Mouse (Mus musculus) brain, embryonic 14.5 days (tissue): ENCODE measurements around the gene Macrod2.

Source experiments
- CTCF ChIP-seq: fragments of 200-500 bp; IDR thresholded peaks from 2 replicates; pipeline ENCODE4 v1.5.1; 2012; ENCODE audit warnings: inconsistent platforms, mild to moderate bottlenecking, moderate library complexity, borderline replicate concordance; ENCODE audit not compliant: insufficient read depth, insufficient read length; ENCODE audit errors: extremely low read depth
- POLR2A ChIP-seq: fragments of 200-500 bp; IDR thresholded peaks from 2 replicates; pipeline ENCODE4 v1.6.1; 2012; ENCODE audit warnings: mild to moderate bottlenecking, inconsistent platforms, borderline replicate concordance; ENCODE audit not compliant: poor library complexity, insufficient read depth, insufficient read length, severe bottlenecking; ENCODE audit errors: extremely low read depth

DNA sequence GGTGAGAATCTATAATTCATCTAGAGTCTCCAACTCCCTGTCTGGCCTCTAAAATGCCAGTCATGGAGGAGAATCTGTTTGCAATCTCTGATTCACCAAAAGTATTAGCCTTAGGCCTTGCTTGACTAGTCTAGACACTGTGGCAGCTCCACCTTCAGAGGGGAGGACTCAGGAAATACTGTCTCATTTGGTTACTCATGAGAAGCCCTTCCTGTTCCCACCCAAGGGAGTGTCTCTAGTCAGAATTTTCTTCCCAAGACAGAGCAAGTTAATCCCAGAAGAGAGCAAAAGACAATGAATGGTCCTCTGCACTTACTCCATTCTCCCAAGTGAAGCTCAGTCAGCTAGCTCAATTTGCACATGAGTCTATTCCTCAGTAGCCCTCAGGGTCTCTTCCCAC, 871.5 kb downstream of the Macrod2 start:
- no peak for TF ChIP-seq CTCF
- no peak for TF ChIP-seq POLR2A
